Mouse (Mus musculus) right cerebral cortex, adult 2 months (tissue): Measurements from ENCODE around the gene Ctc1.
A peak's percentile ranks its signal among the peaks of the same experiment; 100 is the strongest.
"Not testable (repeated sequence)": the region's sequence is repeated elsewhere in the genome, so short reads cannot be mapped to it uniquely, and the experiment has no call there.

Experiments used
- DNase-seq, 2 experiments: peaks; one replicate each; pipeline ENCODE4 v3.0.0; 2021 to 2022; ENCODE audit warnings: low spot score in 2 of 2

The Ctc1 gene

GRCm38 (mm10) chr11:69008182-69009121 lies 7.3 kb upstream of the Ctc1 start, which contains the start of gene Pfas:
Pfas (minus strand) TSS chr11:69008460.
- DNase-seq, result peak; percentile 94 to 95

- no peak for DNase-seq
Measured at GRCm38 (mm10) chr11:69009508-69009907, 6.2 kb upstream of the Ctc1 start.

GRCm38 (mm10) chr11:69010400-69011323 lies 5.0 kb upstream of the Ctc1 start:
- DNase-seq, result no peak

- DNase-seq, result not testable (repeated sequence)
Measured at GRCm38 (mm10) chr11:69011445-69011844, 4.3 kb upstream of the Ctc1 start.

- peak; percentile 87 to 89 for DNase-seq
Measured at GRCm38 (mm10) chr11:69012071-69012601, 3.6 kb upstream of the Ctc1 start.

GRCm38 (mm10) chr11:69016755-69017154 lies 1.0 kb downstream of the Ctc1 start:
- DNase-seq, result no peak

GRCm38 (mm10) chr11:69020691-69021090 lies 5.0 kb downstream of the Ctc1 start:
- DNase-seq, result no peak

- no peak for DNase-seq
Measured at GRCm38 (mm10) chr11:69026562-69026961, 10.9 kb downstream of the Ctc1 start.

- no peak for DNase-seq
Measured at GRCm38 (mm10) chr11:69028805-69029204, 13.1 kb downstream of the Ctc1 start.

- no peak for DNase-seq
Measured at GRCm38 (mm10) chr11:69033552-69033951, 17.8 kb downstream of the Ctc1 start.

GRCm38 (mm10) chr11:69034585-69034984 lies 18.9 kb downstream of the Ctc1 start:
- no peak for DNase-seq

- no peak for DNase-seq
Measured at GRCm38 (mm10) chr11:69035411-69035810, 19.7 kb downstream of the Ctc1 start.

- DNase-seq, result peak; percentile 92 to 93
Measured at GRCm38 (mm10) chr11:69035849-69036248, 20.1 kb downstream of the Ctc1 start.

GRCm38 (mm10) chr11:69036486-69037230 lies 20.9 kb downstream of the Ctc1 start:
- peak; percentile 96 to 97 for DNase-seq

GRCm38 (mm10) chr11:69037231-69038061 lies 21.7 kb downstream of the Ctc1 start:
- peak; percentile 95 to 96 for DNase-seq

GRCm38 (mm10) chr11:69038173-69038572 lies 22.5 kb downstream of the Ctc1 start:
- no peak for DNase-seq

GRCm38 (mm10) chr11:69045531-69046394 lies 30.1 kb downstream of the Ctc1 start, which contains the start of gene Aurkb:
Aurkb (plus strand) TSS chr11:69045647.
- peak; percentile 64 to 78 for DNase-seq

GRCm38 (mm10) chr11:69046395-69046774 lies 30.7 kb downstream of the Ctc1 start:
- DNase-seq, result no peak

GRCm38 (mm10) chr11:69047592-69047991 lies 31.9 kb downstream of the Ctc1 start:
- DNase-seq, result no peak
